Mouse (Mus musculus) WW6 (cell line): Measurements from ENCODE around the gene Car9.

Experiments
- DNase-seq: peaks from one replicate; pipeline ENCODE4 v3.0.0-alpha.2; 2013; ENCODE audit warnings: low read depth, low spot score

Car9 gene

DNA sequence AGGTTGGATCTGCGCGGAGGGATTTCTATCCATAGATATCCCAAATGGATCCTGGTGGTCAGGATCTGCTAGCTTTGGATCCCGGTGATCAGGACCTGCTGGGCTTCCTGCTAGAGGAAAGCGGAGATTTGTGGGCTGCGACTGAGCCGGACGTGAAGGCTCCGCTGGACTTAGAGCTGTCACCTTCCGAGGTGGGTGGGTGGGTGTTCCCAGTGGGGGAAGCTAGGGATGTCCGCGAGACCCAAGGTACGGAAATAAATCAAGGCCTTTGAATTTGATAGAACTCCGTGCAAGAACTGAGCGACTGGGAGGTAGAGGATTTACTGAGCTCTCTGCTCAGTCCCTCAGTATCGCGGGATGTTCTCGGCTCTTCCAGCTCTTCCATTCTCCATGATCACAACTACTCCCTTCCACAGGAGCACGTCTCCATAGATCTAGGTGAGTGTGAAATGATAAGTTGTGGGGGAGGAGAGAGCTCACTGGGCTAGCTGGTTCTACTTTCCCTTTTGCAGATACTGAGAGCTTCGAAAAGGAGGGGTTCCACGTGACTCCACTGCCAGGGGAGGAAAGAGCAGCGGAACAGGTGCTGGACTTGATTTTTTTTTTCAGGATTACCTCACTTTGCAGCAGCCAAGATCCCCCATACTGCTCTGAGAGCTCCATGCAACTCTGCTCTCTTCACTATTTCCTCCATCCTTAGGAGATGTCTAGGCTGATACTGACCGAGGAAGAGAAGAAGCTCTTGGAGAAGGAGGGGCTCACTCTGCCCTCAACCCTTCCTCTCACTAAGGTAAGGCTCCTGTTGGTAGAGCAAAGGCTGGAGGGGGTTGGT lies 56.2 kb downstream of the Car9 start:
- no peak for DNase-seq
